Mouse (Mus musculus) intestine, embryonic 15.5 days (tissue): Measurements from ENCODE around the gene Zglp1. TPM values are rescaled to one million over a fixed set of nuclear protein-coding genes. Genes with fewer than 3 reads are reported as not detected.
A peak's percentile ranks its signal among the peaks of the same experiment; 100 is the strongest.

Experiments
- ATAC-seq: fragments of 200-750 bp; cut with Nextera tagmentation; 2 replicates; pipeline ENCODE4 v1.8.0; 2017; ENCODE audit warnings: moderate TSS enrichment, moderate library complexity
- H3K27ac ChIP-seq: fragments of 300-500 bp; sonication (generic); 2 replicates; pipeline ENCODE4 v1.5.1; 2015; ENCODE audit warnings: mild to moderate bottlenecking, inconsistent platforms
- H3K27me3 ChIP-seq: fragments of 300-500 bp; sonication (generic); replicated peaks from 2 replicates; pipeline ENCODE4 v1.6.1; 2015; ENCODE audit warnings: inconsistent platforms
- H3K36me3 ChIP-seq: fragments of 300-500 bp; sonication (generic); 2 replicates; pipeline ENCODE4 v1.6.1; 2015; ENCODE audit warnings: inconsistent platforms
- H3K4me1 ChIP-seq: fragments of 300-500 bp; sonication (generic); replicated peaks from 2 replicates; pipeline ENCODE4 v1.6.1; 2015; ENCODE audit warnings: inconsistent platforms
- H3K4me2 ChIP-seq: fragments of 300-500 bp; sonication (generic); replicated peaks from 2 replicates; pipeline ENCODE4 v1.6.1; 2015; ENCODE audit warnings: mild to moderate bottlenecking, inconsistent platforms
- H3K4me3 ChIP-seq: fragments of 300-500 bp; sonication (generic); replicated peaks from 2 replicates; pipeline ENCODE4 v1.5.1; 2015; ENCODE audit warnings: inconsistent platforms
- H3K9ac ChIP-seq: fragments of 300-500 bp; sonication (generic); 2 replicates; pipeline ENCODE4 v1.6.1; 2015; ENCODE audit warnings: inconsistent platforms
- H3K9me3 ChIP-seq: fragments of 300-500 bp; sonication (generic); 2 replicates; pipeline ENCODE4 v1.6.1; 2016; ENCODE audit warnings: inconsistent platforms
- WGBS: fragments of 180-500 bp; shearing (Covaris S2); methylation state at CpG from one replicate; pipeline ENCODE4 v1.1.7; 2015; 5-methylcytosine and 5-hydroxymethylcytosine counted together
- polyA plus RNA-seq: library from polyadenylated mRNA; unstranded; fragments of >200 nt; fragmentation: Nextera tagmentation; extraction: Ambion mirVana; gene quantifications from 2 replicates; pipeline ENCODE4 v1.2.1, GENCODE M21; 2015

Zglp1 gene
- polyA plus RNA-seq, 1 experiment from 2014 or later = 1.0 TPM

DNA sequence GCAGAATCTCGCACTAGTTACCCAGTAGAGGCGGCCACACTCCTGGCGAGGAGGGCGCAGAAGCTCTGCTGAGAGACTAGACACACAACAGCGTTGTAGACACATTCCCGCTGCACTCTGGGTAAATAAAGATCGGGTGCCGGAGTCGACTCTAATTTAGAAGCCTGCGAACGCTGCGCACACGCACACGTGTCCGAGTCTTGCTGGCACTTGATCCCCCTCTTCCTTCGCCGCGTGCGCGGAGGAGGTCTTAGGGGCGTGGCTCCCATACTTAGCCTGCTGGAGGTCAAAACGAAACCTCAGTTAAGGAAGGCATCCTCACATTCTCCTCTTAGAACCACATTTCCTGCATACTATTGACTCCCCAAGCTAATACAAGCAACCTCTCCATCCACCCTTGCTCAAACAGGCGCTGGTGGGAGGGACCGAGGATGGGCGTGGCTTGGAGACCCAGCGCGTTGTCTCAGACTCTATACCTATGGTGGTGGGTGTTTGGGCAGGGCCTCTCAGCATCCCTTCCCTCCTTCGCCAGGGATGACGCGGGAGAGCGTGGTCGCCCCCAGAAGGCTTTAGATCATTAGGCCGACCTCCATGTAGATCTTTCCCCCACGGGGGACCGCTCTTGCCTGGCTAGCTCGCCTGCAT, 35.5 kb downstream of the Zglp1 start:
- Histone ChIP-seq H3K9ac (0 out of 2 replicates have a peak overlapping the region, but pooled peaks have one; percentile 14), H3K27me3 (peaks cover 56% of the 10 kb centered on the region), H3K36me3 (no peaks in the 10 kb centered on the region), H3K27ac (no peak overlapping the region), H3K9me3 (no peaks in the 10 kb centered on the region), H3K4me1 (peaks cover 49% of the 10 kb centered on the region), H3K4me3 (peak overlapping the region; percentile 49), H3K4me2 (peak overlapping the region; percentile 99)
- under 1% methylated on average over 36 of the region's 36 CpGs for WGBS
- ATAC-seq = peak; percentile 27

DNA sequence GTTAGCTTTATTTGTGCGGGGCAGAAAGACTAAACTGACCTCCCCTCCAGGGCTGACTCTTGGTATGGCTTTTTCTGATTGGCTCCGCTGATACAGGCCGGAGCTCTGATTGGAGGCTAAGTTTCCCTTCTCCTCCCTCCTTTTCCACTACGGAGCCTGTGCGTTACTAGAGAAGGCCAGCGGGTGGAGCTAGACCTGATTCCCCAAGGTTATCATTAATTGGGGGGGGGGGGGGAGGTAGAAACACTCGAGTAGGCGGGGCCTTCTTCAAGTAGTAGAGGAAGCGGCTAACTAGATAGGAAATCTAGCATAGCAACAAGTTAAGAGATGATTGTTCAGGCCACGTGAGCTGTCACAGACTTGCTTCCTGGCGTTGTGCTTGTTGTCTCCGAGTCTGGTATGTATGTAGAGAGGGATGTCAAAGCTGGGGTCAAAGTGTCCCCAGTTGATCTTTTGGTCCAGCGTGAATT, 36.1 kb downstream of the Zglp1 start:
- peak; percentile 76 for ATAC-seq
- peak overlapping the region; percentile 49 for H3K4me3 ChIP-seq
- H3K27me3 ChIP-seq = peaks cover 51% of the 10 kb centered on the region
- peaks cover 46% of the 10 kb centered on the region for H3K4me1 ChIP-seq
- H3K9me3 ChIP-seq = no peaks in the 10 kb centered on the region
- no peaks in the 10 kb centered on the region for H3K36me3 ChIP-seq
- no peak overlapping the region for H3K9ac ChIP-seq
- under 1% methylated on average over 13 of the region's 13 CpGs for WGBS
- peak overlapping the region; percentile 99 for H3K4me2 ChIP-seq
- H3K27ac ChIP-seq = no peak overlapping the region

DNA sequence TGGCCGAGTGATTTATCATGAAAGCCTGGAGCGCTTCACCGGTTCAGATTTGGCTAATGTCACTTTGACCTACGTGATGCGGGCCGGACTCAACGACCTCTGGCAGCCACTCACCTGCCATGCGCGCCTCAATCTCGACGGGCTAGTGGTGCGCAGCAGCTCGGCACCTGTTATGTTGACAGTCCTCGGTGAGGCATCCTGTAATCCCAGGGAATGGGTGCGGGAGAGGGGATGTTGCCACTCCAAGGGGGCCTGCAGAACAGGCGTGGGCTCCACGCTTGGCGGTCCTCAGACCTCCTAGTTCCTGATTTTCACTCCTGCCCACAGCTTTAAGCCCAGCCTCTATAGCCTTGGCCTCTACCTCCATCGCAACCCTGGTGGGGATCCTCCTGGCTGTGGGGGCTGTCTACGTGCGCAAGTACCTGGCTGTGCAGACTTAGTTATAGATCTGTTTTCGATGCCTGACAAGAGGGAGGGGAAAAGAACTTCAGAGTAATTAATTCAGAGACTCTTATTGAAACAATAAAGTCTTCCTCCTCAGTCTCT, 36.8 kb downstream of the Zglp1 start:
- Histone ChIP-seq H3K27me3 (peaks cover 44% of the 10 kb centered on the region), H3K4me1 (peaks cover 46% of the 10 kb centered on the region)
- WGBS = 26% methylated on average over 22 of the region's 22 CpGs

DNA sequence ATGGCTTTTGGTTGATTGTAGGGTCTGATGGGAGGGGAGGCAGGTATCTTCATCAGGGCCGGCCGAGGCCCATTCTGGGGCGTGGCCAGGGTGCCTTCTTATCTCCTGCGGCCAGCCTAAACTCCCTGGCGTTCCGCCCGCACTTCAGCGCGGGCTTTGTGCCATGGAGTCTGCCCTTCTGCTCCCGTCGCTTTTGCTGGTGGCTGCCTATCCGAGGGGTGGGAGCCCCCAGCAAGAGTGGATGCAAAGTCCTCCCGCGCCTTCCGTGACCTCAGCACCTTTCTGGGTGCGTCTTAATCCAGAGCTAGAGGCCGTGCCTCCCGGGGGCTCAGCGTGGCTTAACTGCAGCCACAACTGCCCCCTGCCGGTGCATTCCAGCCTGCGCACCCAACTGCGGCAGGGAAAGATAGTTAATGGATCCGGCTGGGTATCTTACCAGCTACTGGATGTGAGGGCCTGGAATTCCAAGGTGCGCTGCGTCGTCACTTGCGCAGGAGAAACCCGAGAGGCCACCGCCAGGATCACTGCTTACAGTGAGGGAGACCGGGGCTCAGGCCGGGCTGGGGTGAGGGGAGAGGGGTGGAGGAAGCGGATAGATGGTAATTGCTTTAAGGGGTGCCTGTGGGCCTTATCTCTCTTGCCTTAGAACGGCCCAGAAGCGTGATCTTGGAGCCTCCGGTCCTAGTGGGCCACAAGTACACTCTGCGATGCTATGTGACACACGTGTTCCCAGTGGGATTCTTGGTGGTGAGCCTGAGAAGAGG, 37.4 kb downstream of the Zglp1 start, which contains the start of gene Icam4:
TSS of gene Icam4 (plus strand) at position 83 of the 764 bp plus-strand sequence.
- Histone ChIP-seq H3K9me3 (no peaks in the 10 kb centered on the region), H3K27ac (no peak within 1 kb of the TSS), H3K27me3 (peaks cover 37% of the 10 kb centered on the region), H3K36me3 (no peaks in the 10 kb centered on the region), H3K4me3 (peak within 1 kb of the TSS; percentile 49), H3K4me2 (peak within 1 kb of the TSS; percentile 99), H3K4me1 (peaks cover 39% of the 10 kb centered on the region), H3K9ac (peak within 1 kb of the TSS; percentile 54)
- peak; percentile 40 for ATAC-seq
- 2% methylated on average over 37 of the region's 37 CpGs for WGBS

More for the DNA sequence above, 36.8 kb downstream of the Zglp1 start:
- ATAC-seq = no peak
- Histone ChIP-seq H3K36me3 (no peaks in the 10 kb centered on the region), H3K27ac (no peak overlapping the region), H3K4me2 (peak overlapping the region; percentile 99), H3K9ac (peak overlapping the region; percentile 54; the same call in 1 of the 2 replicates), H3K9me3 (no peaks in the 10 kb centered on the region), H3K4me3 (peak overlapping the region; percentile 49)

DNA sequence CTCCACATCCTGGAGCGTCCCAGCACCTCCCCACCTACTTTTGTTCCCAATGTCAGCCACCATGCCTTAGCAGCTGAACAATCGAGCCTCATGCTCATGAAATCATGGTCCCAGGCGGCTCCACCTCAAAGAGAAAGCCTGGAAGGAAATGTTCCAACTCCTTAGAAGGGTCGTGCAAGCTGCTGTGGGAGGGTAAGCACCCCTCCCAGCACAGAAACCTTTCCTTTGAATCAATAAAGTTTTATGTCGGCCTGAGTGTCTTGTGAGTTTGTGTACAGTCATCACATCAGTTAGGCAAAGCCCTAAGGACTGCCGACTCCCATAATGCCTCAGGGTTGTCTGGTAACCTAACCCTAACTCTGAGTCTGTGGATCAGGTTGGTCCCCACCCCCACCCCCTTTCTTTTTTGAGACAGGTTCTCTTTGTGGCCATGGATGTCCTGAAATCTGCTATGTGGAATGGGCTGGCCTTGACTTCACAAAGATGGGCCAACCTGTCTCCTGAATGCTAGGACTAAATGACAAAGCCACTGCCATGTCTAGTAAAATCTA, 38.3 kb downstream of the Zglp1 start:
- H3K27ac ChIP-seq = no peak overlapping the region
- no peak for ATAC-seq
- no peaks in the 10 kb centered on the region for H3K9me3 ChIP-seq
- WGBS = 70% methylated on average over 6 of the region's 6 CpGs
- H3K36me3 ChIP-seq = no peaks in the 10 kb centered on the region
- no peak overlapping the region for H3K4me3 ChIP-seq
- no peak overlapping the region for H3K4me2 ChIP-seq
- peaks cover 38% of the 10 kb centered on the region for H3K4me1 ChIP-seq
- H3K9ac ChIP-seq = no peak overlapping the region
- peaks cover 31% of the 10 kb centered on the region for H3K27me3 ChIP-seq

DNA sequence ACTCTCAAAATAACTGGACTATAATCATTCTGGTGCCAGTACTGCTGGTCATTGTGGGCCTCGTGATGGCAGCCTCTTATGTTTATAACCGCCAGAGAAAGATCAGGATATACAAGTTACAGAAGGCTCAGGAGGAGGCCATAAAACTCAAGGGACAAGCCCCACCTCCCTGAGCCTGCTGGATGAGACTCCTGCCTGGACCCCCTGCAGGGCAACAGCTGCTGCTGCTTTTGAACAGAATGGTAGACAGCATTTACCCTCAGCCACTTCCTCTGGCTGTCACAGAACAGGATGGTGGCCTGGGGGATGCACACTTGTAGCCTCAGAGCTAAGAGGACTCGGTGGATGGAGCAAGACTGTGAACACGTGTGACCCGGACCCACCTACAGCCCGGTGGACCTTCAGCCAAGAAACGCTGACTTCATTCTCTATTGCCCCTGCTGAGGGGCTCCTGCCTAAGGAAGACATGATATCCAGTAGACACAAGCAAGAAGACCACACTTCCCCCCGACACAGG, 39.1 kb downstream of the Zglp1 start:
- 55% methylated on average over 8 of the region's 8 CpGs for WGBS
- no peak overlapping the region for H3K9ac ChIP-seq

DNA sequence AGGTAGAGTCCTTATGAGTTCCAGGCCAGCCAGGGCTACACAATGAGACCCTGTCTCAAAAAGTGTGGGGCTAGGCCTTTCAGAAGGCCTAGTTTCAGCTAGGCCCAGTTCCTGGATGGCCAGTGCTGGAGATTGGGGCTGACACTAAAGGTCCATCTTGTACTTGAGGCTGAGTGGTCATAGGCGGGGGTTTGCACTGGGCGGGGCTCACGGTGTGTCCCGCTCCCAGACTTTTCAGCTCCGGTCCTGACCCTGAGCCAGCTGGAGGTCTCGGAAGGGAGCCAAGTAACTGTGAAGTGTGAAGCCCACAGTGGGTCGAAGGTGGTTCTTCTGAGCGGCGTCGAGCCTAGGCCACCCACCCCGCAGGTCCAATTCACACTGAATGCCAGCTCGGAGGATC, 40.0 kb downstream of the Zglp1 start:
- peaks cover 22% of the 10 kb centered on the region for H3K4me1 ChIP-seq
- no peak for ATAC-seq

More for the DNA sequence above, 39.1 kb downstream of the Zglp1 start:
- Histone ChIP-seq H3K4me3 (no peak overlapping the region), H3K36me3 (no peaks in the 10 kb centered on the region), H3K4me2 (no peak overlapping the region), H3K9me3 (no peaks in the 10 kb centered on the region), H3K27me3 (peaks cover 23% of the 10 kb centered on the region), H3K27ac (no peak overlapping the region), H3K4me1 (peaks cover 32% of the 10 kb centered on the region)
- ATAC-seq = no peak

DNA sequence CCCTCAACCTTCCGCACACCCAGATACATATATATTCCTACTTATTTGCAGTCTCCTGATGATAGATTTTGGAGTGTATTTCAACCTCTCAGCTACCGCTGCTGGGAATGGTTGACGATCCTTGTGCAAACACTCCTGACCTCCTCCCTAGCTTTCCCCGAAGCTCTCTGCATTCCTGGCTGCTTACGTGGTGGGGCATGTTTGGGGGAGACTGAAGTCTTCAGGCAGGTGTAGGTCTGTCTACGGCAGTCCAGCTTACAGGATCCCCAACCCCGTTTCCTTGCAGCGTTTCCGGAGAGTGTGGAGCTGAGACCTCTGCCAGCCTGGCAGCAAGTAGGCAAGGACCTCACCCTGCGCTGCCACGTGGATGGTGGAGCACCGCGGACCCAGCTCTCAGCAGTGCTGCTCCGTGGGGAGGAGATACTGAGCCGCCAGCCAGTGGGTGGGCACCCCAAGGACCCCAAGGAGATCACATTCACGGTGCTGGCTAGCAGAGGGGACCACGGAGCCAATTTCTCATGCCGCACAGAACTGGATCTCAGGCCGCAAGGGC, 41.6 kb downstream of the Zglp1 start:
- WGBS = 51% methylated on average over 19 of the region's 19 CpGs
- no peak overlapping the region for H3K4me3 ChIP-seq
- H3K9ac ChIP-seq = no peak overlapping the region

More for the DNA sequence above, 40.0 kb downstream of the Zglp1 start:
- Histone ChIP-seq H3K9ac (no peak overlapping the region), H3K4me2 (no peak overlapping the region), H3K27ac (no peak overlapping the region), H3K36me3 (no peaks in the 10 kb centered on the region), H3K4me3 (no peak overlapping the region), H3K27me3 (peaks cover 14% of the 10 kb centered on the region), H3K9me3 (no peaks in the 10 kb centered on the region)
- 75% methylated on average over 12 of the region's 12 CpGs for WGBS

DNA sequence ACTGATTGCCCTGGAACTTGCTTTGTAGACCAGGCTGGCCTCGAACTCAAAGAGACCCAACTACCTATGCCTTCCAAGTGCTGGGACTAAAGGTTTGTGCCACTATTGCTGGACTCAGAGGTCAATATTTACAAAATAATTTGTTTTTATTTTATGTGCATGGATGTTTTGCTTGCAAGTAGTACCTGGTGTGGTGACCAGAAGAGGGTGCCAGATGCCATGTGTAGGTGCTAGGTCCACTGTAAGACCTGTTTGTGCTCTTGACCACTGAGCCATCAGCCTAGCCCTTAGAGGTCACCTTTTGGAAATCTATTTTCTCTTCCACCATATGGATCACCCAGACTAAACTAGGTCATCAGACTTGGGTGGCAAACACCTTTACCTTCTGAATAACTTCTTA, 44.2 kb downstream of the Zglp1 start:
- no peak overlapping the region for H3K4me2 ChIP-seq
- no peak overlapping the region for H3K27ac ChIP-seq
- ATAC-seq = no peak
- no peaks in the 10 kb centered on the region for H3K4me1 ChIP-seq
- 78% methylated on average over 1 of the region's 1 CpGs for WGBS
- no peak overlapping the region for H3K9ac ChIP-seq
- H3K4me3 ChIP-seq = no peak overlapping the region
- H3K27me3 ChIP-seq = no peaks in the 10 kb centered on the region
- H3K9me3 ChIP-seq = no peaks in the 10 kb centered on the region
- H3K36me3 ChIP-seq = no peaks in the 10 kb centered on the region

More for the DNA sequence above, 41.6 kb downstream of the Zglp1 start:
- Histone ChIP-seq H3K9me3 (no peaks in the 10 kb centered on the region), H3K36me3 (no peaks in the 10 kb centered on the region), H3K4me2 (0 out of 2 replicates have a peak overlapping the region, but pooled peaks have one; percentile 2), H3K4me1 (peaks cover 13% of the 10 kb centered on the region), H3K27me3 (peaks cover 11% of the 10 kb centered on the region), H3K27ac (no peak overlapping the region)
- ATAC-seq = no peak; the same call in 1 of the 2 replicates

DNA sequence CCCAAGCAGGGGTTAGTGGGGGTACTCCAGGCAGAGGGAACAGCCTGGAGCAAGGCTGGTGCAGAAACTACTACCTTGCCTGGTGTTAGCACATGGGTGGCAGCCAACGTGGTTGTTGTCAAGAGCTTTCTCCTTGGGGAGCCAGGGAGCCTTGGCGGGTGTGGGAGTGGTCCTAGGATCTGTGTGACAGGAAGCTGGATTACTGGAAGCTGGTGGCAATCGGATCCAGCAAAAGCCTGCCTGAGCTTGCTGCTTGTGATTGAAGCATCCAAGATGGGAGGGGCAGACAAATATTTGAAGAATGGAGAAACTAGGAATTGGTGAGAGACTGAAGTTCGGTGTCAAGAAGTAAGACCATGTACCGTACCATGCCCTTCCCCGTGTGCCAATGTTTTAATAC, 44.6 kb downstream of the Zglp1 start:
- Histone ChIP-seq H3K9me3 (no peaks in the 10 kb centered on the region), H3K27me3 (0 out of 2 replicates have a peak, but pooled peaks cover 2% of the 10 kb centered on the region), H3K36me3 (no peaks in the 10 kb centered on the region), H3K9ac (no peak overlapping the region), H3K4me1 (no peaks in the 10 kb centered on the region), H3K4me2 (no peak overlapping the region), H3K27ac (no peak overlapping the region), H3K4me3 (no peak overlapping the region)
- WGBS = 54% methylated on average over 6 of the region's 6 CpGs
- no peak for ATAC-seq

DNA sequence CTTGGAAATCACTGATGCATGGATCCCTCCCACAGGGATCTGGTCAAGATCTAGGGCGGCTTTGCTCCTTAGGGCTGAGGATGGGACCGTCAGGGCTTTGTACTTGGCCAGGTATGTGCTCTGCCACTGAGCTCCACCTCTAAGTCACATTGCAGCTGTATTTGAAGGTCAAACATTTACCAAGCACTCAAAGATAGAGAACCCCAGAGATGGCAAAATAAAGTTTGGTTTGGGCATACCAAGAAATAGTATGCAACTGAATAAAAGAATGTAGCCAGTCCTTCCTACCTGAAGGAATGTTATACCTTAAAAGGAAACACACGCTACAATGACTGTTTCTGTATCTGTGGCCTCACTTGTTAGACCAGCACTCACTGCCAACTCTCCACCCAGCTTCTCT, 45.5 kb downstream of the Zglp1 start:
- Histone ChIP-seq H3K27me3 (peaks cover 8% of the 10 kb centered on the region; the same call in 1 of the 2 replicates), H3K36me3 (no peaks in the 10 kb centered on the region), H3K27ac (no peak overlapping the region), H3K4me1 (peaks cover 6% of the 10 kb centered on the region; the same call in 1 of the 2 replicates), H3K4me2 (no peak overlapping the region), H3K4me3 (no peak overlapping the region), H3K9ac (no peak overlapping the region), H3K9me3 (no peaks in the 10 kb centered on the region)
- no peak for ATAC-seq
- 85% methylated on average over 3 of the region's 3 CpGs for WGBS
